Mouse (Mus musculus): ENCODE data around the gene Gga3. TPM values are rescaled to one million over a fixed set of nuclear protein-coding genes. Genes with fewer than 3 reads are reported as not detected.

Gga3 gene
- total and polyA plus RNA-seq, 3 experiments: 7.7 to 39.8 (median 18.7) TPM

GRCm38 (mm10) chr11:115564064-115564809 is 39.6 kb downstream of the Gga3 start, which contains the start of gene Nup85 (continued):
- TF ChIP-seq POLR2AphosphoS2 (IDR thresholded peaks at IDR 0.05; ENCODE audit: low read depth, low read length): peak; percentile 82
- no peak for TF ChIP-seq PAX5 (IDR thresholded peaks at IDR 0.05; ENCODE audit: low read length)
- TF ChIP-seq EP300 (IDR thresholded peaks at IDR 0.05; ENCODE audit: low read length): peak; percentile 34; the same call in 1 of the 2 replicates
- peak; percentile 99 for TF ChIP-seq SIN3A (IDR thresholded peaks at IDR 0.05; ENCODE audit: low read length)
- peak; percentile 100 for TF ChIP-seq MAX (IDR thresholded peaks at IDR 0.05; ENCODE audit: low read length)
- peak; percentile 91 for TF ChIP-seq KAT2A (IDR thresholded peaks at IDR 0.05; ENCODE audit: insufficient replicate concordance, low read length)
- peak; percentile 99 for TF ChIP-seq MXI1 (IDR thresholded peaks at IDR 0.05; ENCODE audit: low read depth, low read length)
- peak; percentile 91; the same call in 1 of the 2 replicates for TF ChIP-seq E2F4 (IDR thresholded peaks at IDR 0.05; ENCODE audit: insufficient replicate concordance, low read depth, low read length)
- TF ChIP-seq CTCF (conservative IDR thresholded peaks at IDR 0.05 in 1 of 2, IDR thresholded peaks at IDR 0.05 in 1 of 2; ENCODE audit: low read depth in 2 of 2, low read length in 2 of 2): 0 out of 4 replicates have a peak, but pooled peaks of 1 of the 2 experiments have one; percentile 25
- peak; percentile 83 for TF ChIP-seq ZMIZ1 (IDR thresholded peaks at IDR 0.05; ENCODE audit: low read depth, low read length)
- TF ChIP-seq UBTF (IDR thresholded peaks at IDR 0.05; ENCODE audit: low read depth, low read length): no peak
- peak; percentile 64 for TF ChIP-seq MEF2A (IDR thresholded peaks at IDR 0.05; ENCODE audit: borderline replicate concordance, low read depth, low read length)
- TF ChIP-seq HCFC1 (IDR thresholded peaks at IDR 0.05; ENCODE audit: low read depth, low read length): peak; percentile 88
- peak; percentile 96 for TF ChIP-seq NRF1 (IDR thresholded peaks at IDR 0.05; ENCODE audit: low read depth, low read length)
- TF ChIP-seq TBP (conservative IDR thresholded peaks at IDR 0.05; ENCODE audit: low read depth, low read length): peak; percentile 83

- no peak for TF ChIP-seq MEF2A (IDR thresholded peaks at IDR 0.05; ENCODE audit: borderline replicate concordance, low read depth, low read length)
- no peak for TF ChIP-seq ELF1 (IDR thresholded peaks at IDR 0.05; ENCODE audit: low read depth, low read length)
- no peak for TF ChIP-seq MAFK (IDR thresholded peaks at IDR 0.05; ENCODE audit: insufficient replicate concordance, low read length)
- TF ChIP-seq ZNF384 (IDR thresholded peaks at IDR 0.05; ENCODE audit: low read depth, low read length): no peak
- no peak; the same call in 1 of the 2 replicates for TF ChIP-seq SIN3A (IDR thresholded peaks at IDR 0.05; ENCODE audit: low read length)
- peak; percentile 39 for TF ChIP-seq SMC3 (IDR thresholded peaks at IDR 0.05; ENCODE audit: low read depth, low read length)
- peak; percentile 9 for TF ChIP-seq RAD21 (IDR thresholded peaks at IDR 0.05; ENCODE audit: low read depth, low read length)
- peak; percentile 85 for TF ChIP-seq MYC (IDR thresholded peaks at IDR 0.05; ENCODE audit: low read depth, low read length)
- no peak for TF ChIP-seq ETS1 (conservative IDR thresholded peaks at IDR 0.05; ENCODE audit: low read depth, low read length)
- TF ChIP-seq RCOR1 (conservative IDR thresholded peaks at IDR 0.05; ENCODE audit: low read depth, low read length): no peak
- TF ChIP-seq CTCF (conservative IDR thresholded peaks at IDR 0.05 in 1 of 2, IDR thresholded peaks at IDR 0.05 in 1 of 2; ENCODE audit: low read depth in 2 of 2, low read length in 2 of 2): peak in 1 of 2 experiments; percentile 56; a peak in 2 of 4 replicates
- no peak for TF ChIP-seq GABPA (IDR thresholded peaks at IDR 0.05; ENCODE audit: insufficient replicate concordance, low read depth, low read length)
- TF ChIP-seq POLR2A (IDR thresholded peaks at IDR 0.05; ENCODE audit: low read depth, low read length): no peak
- no peak for TF ChIP-seq BHLHE40 (IDR thresholded peaks at IDR 0.05; ENCODE audit: low read depth, low read length)
- H3K4me1 ChIP-seq (ENCODE audit: control insufficient read depth in 1 of 2, insufficient read depth in 2 of 2): peaks cover 0 to 29% of the 10 kb centered on the region in 2 experiments; a peak in 2 of 4 replicates
- dilution Hi-C loops (cut with MboI; ENCODE audit: extremely low pct_ligation_motif_present, extremely low pct_unique_long_range_greater_than_20kb, low sequenced_read_pairs): no loop called here
- H3K9ac ChIP-seq (ENCODE audit: insufficient read depth, low read depth): peak overlapping the region; percentile 51
- peak overlapping the region; percentile 37 for H3K4me2 ChIP-seq (ENCODE audit: insufficient read depth, low read depth, poor library complexity, severe bottlenecking)
- peak; percentile 40 for DNase-seq (ENCODE audit: extremely low read depth)
- H3K79me2 ChIP-seq (replicated peaks; ENCODE audit: control insufficient read depth, extremely low read depth, insufficient read depth, poor library complexity, severe bottlenecking): peaks cover 40% of the 10 kb centered on the region
- H3K27me3 ChIP-seq (replicated peaks): no peaks in the 10 kb centered on the region
- no peak overlapping the region for H3K27ac ChIP-seq (ENCODE audit: insufficient read depth, low read depth)
- H3K9me3 ChIP-seq (replicated peaks; ENCODE audit: low read length): no peaks in the 10 kb centered on the region
- in situ Hi-C loops (cut with MboI; ENCODE audit: low pct_ligation_motif_present, low pct_unique_long_range_greater_than_20kb, low sequenced_read_pairs): no loop called here
- peaks cover 21 to 28% of the 10 kb centered on the region in 2 experiments for H3K36me3 ChIP-seq (replicated peaks in 1 of 2; ENCODE audit: control insufficient read depth in 1 of 2, insufficient read depth in 1 of 2, low read length in 1 of 2)
- H3K4me3 ChIP-seq (replicated peaks in 1 of 3; ENCODE audit: low read depth in 2 of 3, low read length in 2 of 3, poor library complexity in 1 of 3): peak overlapping the region in 1 of 3 experiments; percentile 74
These were observed 40.4 kb downstream of the Gga3 start for GRCm38 (mm10) chr11:115563406-115563805.
